Mouse (Mus musculus) thymus, adult 18-20 months (tissue): Measurements from ENCODE around the gene Cacng2.

Source experiments
- DNase-seq, 2 experiments: peaks; one replicate each; pipeline ENCODE4 v3.0.0; 2022; ENCODE audit warnings: mixed read lengths in 2 of 2

Gene Cacng2

GRCm38 (mm10) chr15:78119704-78120103, at the start of gene Cacng2:
Cacng2 (minus strand) TSS chr15:78120028.
- peak; percentile 70 to 71 for DNase-seq

GRCm38 (mm10) chr15:78169566-78169965, 49.7 kb upstream of the Cacng2 start:
- DNase-seq, result no peak

GRCm38 (mm10) chr15:78165292-78165691, 45.5 kb upstream of the Cacng2 start:
- DNase-seq, result no peak

GRCm38 (mm10) chr15:78164466-78164865, 44.6 kb upstream of the Cacng2 start:
- no peak for DNase-seq

GRCm38 (mm10) chr15:78161946-78162345, 42.1 kb upstream of the Cacng2 start:
- no peak for DNase-seq

- no peak for DNase-seq
Observed at GRCm38 (mm10) chr15:78158335-78158734, 38.5 kb upstream of the Cacng2 start.

- no peak for DNase-seq
Observed at GRCm38 (mm10) chr15:78157824-78158223, 38.0 kb upstream of the Cacng2 start.

- no peak for DNase-seq
Observed at GRCm38 (mm10) chr15:78157330-78157729, 37.5 kb upstream of the Cacng2 start.

GRCm38 (mm10) chr15:78155421-78155820, 35.6 kb upstream of the Cacng2 start:
- DNase-seq, result no peak

GRCm38 (mm10) chr15:78153045-78153775, 33.4 kb upstream of the Cacng2 start:
- no peak for DNase-seq

- DNase-seq, result no peak
Observed at GRCm38 (mm10) chr15:78148565-78148964, 28.7 kb upstream of the Cacng2 start.

GRCm38 (mm10) chr15:78140226-78140625, 20.4 kb upstream of the Cacng2 start:
- DNase-seq, result no peak

- DNase-seq, result no peak
Observed at GRCm38 (mm10) chr15:78134606-78135005, 14.8 kb upstream of the Cacng2 start.

GRCm38 (mm10) chr15:78133389-78133788, 13.6 kb upstream of the Cacng2 start:
- DNase-seq, result no peak

GRCm38 (mm10) chr15:78119248-78119647, 580 bp downstream of the Cacng2 start:
- no peak for DNase-seq

GRCm38 (mm10) chr15:78118275-78118995, 1.4 kb downstream of the Cacng2 start:
- no peak for DNase-seq

GRCm38 (mm10) chr15:78117731-78118130, 2.1 kb downstream of the Cacng2 start:
- DNase-seq, result no peak

- no peak for DNase-seq
Observed at GRCm38 (mm10) chr15:78116936-78117335, 2.9 kb downstream of the Cacng2 start.

- no peak for DNase-seq
Observed at GRCm38 (mm10) chr15:78116244-78116643, 3.6 kb downstream of the Cacng2 start.

GRCm38 (mm10) chr15:78099516-78099915, 20.3 kb downstream of the Cacng2 start:
- DNase-seq, result no peak

GRCm38 (mm10) chr15:78096004-78096403, 23.8 kb downstream of the Cacng2 start:
- DNase-seq, result no peak

- DNase-seq, result no peak
Observed at GRCm38 (mm10) chr15:78093597-78093996, 26.2 kb downstream of the Cacng2 start.

GRCm38 (mm10) chr15:78082841-78083572, 36.8 kb downstream of the Cacng2 start:
- no peak for DNase-seq

- DNase-seq, result no peak
Observed at GRCm38 (mm10) chr15:78082149-78082548, 37.7 kb downstream of the Cacng2 start.
